Mouse (Mus musculus): ENCODE data around the gene Shq1.

The Shq1 gene

DNA sequence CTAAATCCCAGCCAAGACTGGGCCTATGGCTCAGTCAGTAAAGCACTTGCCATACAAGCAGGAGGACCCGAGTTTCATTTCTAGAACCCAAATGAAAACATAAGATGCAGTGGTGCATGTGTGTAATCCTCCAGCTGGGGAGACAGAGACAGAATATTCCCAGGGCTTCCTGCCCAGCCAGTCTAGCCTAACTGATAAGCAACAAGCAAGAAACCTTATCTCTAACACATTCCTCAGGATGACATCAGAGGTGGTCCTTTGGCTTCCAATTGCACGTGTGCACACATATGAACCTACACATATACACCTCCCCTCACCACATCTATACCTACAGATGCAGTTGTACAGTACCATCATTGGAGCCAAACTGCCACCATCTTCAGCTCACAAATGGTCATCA is 2.1 kb downstream of the Shq1 start:
- DNase-seq (ENCODE audit: low read depth, low spot score): no peak

GRCm38 (mm10) chr6:100667644-100668043 is 3.3 kb downstream of the Shq1 start:
- DNase-seq (ENCODE audit: low read depth, low spot score): no peak

- DNase-seq (ENCODE audit: low read depth, low spot score): no peak
These were observed 8.7 kb downstream of the Shq1 start for GRCm38 (mm10) chr6:100662224-100662623.

- DNase-seq (ENCODE audit: low read depth, low spot score): no peak
These were observed 10.6 kb downstream of the Shq1 start for GRCm38 (mm10) chr6:100660395-100660794.

- DNase-seq (ENCODE audit: low read depth, low spot score): no peak
These were observed 18.4 kb downstream of the Shq1 start for GRCm38 (mm10) chr6:100652535-100652934.

GRCm38 (mm10) chr6:100647196-100647595 is 23.8 kb downstream of the Shq1 start:
- no peak for DNase-seq (ENCODE audit: low read depth, low spot score)

DNA sequence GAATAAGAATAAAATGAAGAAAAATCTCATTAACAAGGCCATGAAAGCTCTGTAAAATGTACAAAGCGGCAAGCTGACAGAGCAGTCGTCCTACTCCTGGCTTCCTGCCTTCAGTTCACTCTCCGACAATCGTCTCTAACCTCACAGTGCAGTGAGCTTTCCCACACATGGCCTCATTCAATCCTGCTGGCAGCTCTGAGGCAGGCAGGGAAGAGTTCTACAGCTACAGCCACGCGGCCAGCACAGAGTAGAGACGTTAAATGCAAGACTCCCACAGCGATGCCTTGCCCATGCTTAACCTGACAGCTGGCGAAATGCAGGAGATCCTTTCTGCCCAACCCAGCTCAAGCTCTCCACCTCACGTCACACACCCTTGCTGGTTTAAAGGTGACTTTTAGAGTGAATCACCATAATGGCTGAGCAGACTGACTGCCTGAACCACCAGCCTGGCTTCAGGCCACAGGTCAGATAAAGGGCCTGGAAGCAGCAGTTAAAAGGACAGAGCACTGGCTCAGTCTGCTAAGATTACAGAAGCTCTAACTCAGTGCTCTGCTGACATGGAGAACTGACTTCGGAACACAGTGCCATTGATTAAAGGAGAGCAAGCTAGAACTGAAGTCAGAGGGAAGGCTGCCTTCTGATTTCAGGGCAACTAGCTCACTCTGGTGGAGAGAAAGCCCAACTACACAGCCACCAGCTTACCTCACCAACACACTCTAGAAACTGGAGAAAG is 25.3 kb downstream of the Shq1 start:
- peak; percentile 37 for DNase-seq (ENCODE audit: low read depth, low spot score)

DNA sequence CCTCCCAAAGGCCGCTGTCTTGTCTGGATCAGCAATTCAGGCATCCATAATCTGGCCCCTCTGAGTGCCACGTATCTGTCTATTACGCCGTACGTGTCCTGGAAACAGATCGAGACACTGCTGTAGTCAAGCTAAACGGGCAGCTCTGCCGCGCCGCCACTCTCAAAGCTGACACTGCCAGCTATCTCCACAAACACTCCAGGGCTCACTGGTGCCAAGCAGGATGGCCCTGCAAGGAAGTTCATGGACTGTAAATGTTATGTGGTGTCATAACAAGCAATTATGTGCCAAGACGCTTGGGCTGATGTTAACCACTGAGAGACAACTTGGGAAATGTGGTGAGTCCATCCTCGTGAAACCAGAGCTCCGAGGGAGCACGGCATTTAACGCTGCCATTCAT is 26.3 kb downstream of the Shq1 start:
- DNase-seq (ENCODE audit: low read depth, low spot score): no peak

DNA sequence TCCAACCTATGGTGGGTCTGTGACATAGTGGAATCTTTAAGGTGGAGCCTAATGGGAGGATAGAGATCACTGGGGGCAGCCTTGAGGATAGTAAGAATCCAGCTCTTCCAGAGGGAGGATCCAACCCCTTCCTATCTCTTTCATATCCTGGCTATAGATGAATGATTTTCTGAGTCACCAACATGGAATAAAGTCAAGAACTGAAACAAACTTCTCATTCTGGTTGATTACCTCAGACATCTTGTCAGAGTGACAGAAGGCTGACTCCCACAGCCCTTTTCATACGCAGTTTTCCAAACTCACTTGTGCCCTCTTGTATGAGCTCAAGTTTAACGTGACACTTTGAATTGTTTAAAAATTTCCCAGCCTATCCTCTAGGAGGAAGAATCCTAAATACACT is 28.2 kb downstream of the Shq1 start:
- DNase-seq (ENCODE audit: low read depth, low spot score): no peak

- no peak for DNase-seq (ENCODE audit: low read depth, low spot score)
These were observed 30.4 kb downstream of the Shq1 start for GRCm38 (mm10) chr6:100640591-100640990.

DNA sequence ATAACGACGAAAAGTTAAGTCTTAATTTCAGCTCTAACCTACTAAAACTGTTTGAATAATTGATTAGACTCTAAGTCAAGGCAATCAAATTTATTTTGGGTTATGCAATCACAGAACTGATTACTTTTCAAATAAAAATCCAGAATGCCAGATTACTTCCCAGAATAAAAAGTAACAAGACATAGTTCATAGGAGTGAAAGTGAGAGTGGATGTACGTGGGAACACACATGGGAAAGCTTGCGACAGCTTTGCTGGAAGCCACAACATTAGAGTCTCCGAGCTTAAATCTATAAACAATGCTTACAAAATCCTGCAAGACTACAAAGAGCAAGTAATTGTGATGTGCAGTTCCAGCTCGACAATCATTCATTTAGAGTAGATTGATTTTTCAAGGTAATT is 41.9 kb downstream of the Shq1 start:
- DNase-seq (ENCODE audit: low read depth, low spot score): no peak

DNA sequence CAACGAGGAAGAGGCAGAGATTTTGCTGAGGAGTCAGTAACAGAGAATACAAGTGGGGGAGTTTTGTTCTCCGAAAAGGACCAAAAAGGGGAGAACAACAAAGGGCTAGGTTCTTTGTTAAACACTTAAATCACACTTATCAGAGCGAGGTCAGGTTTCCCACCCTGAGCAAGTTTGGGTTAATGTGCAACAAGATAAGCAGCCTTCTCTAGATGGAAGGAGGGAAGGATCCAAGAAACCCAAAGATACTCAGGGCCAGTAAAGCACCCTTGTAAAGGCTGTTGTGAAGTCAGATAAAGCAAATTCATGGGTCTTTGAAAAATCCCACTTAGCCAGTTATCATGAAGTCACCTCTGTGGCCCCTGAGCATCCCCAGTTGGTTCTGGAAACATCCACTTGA is 42.7 kb downstream of the Shq1 start:
- no peak for DNase-seq (ENCODE audit: low read depth, low spot score)

DNA sequence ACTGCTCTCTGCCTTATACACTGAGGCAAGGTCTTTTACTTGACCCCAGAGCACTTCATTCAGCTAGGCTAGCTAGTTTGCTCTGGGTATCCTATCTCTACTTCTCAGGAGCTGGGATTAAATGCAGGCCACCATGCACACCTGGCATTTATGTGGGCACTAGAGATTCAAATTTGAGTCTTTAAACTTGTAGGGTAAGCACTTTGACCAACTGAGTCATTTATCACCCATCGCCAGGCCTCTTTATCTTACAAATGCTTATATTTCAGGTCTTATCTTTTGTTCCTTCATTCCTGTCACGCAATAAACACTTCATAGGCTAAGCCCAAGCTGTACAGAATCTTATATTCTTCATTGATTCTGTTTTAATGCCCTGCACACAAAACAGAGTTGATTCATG is 47.0 kb downstream of the Shq1 start:
- no peak for DNase-seq (ENCODE audit: low read depth, low spot score)

DNA sequence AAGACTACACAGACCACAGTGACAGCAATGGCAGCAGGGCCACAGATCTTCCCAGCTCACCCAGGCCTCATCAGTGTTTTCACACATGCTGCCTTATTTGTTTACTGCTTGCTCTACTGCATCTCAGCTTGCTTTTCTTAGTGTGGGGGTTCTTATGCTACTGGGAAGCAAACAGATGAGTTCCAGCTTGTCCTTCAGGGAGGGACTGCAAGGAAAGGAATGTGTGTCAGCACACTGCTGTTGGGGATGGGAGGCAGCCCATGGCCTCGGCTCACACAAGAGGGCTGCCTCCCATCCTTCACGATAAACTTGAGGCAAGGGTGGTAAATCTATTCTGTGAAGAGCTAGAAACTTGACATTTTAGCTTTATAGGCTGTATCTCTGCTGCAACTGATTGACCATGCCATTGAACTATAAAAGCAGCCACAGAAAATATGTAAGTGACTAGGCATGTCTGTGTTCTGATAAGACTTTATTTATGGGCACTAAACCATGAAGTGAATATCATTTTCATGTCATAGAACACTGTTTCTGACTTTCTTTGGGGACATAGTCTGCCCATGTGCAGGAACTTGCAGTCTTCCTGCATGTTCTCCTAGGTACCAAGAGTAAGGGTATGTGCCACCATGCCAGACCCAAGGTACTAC is 48.0 kb downstream of the Shq1 start:
- no peak for DNase-seq (ENCODE audit: low read depth, low spot score)

DNA sequence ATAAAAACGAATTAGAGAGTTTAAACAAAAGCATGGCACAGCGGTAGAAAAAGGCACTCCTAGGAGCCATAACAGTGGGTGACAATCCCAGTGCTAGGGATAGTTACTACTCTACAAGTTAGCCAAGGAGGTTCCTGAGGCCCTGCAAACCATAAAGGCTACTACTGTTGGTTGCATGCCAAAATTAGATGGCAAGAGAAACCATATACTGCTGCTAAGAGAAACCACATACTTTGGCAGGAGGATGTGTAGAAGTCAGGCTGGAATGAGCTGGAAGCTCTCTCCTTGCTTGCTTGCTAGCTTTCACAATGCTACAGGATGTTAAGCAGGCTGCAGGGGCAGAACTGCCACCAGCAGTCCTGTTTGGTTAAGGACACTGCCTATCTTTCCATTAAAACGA is 50.5 kb downstream of the Shq1 start:
- DNase-seq (ENCODE audit: low read depth, low spot score): no peak

DNA sequence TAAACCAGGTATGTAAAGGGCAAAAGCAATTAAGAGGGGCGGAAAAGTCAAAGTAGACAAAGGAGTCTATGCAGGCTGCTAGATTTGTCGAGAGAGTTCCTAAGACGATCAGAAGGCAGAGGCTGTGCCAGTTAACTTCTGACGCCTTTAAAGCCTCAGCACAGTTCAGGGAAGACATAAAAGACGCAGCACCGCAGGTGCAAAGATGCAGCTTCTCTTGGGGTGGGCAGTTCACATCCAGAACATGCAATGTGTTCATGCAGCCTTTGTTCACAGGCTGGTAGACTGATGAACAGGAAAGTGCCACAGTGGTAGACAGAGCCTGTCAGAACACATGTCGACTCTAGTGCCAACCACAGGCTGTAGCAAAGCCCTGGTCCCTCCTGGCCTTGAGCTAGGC is 51.6 kb downstream of the Shq1 start:
- DNase-seq (ENCODE audit: low read depth, low spot score): no peak

DNA sequence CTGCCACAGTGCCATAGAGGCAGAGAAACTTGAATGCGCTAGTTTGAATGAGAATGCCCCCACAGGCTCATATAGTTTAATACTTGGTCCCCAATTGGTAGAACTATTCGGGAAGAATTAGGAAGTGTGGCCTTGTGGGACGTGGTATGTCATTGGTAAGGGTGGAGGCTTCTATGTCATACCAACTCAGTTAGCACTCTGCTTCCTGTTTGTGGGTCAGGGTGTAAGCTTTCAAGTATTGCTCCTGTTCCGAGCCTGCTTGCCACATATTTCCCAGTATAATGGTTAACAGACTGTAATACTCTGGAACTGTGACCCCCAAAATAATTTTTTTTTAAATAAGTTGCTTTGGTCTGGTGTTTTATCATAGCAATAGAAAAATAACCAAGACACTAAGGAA is 54.8 kb downstream of the Shq1 start:
- no peak for DNase-seq (ENCODE audit: low read depth, low spot score)

DNA sequence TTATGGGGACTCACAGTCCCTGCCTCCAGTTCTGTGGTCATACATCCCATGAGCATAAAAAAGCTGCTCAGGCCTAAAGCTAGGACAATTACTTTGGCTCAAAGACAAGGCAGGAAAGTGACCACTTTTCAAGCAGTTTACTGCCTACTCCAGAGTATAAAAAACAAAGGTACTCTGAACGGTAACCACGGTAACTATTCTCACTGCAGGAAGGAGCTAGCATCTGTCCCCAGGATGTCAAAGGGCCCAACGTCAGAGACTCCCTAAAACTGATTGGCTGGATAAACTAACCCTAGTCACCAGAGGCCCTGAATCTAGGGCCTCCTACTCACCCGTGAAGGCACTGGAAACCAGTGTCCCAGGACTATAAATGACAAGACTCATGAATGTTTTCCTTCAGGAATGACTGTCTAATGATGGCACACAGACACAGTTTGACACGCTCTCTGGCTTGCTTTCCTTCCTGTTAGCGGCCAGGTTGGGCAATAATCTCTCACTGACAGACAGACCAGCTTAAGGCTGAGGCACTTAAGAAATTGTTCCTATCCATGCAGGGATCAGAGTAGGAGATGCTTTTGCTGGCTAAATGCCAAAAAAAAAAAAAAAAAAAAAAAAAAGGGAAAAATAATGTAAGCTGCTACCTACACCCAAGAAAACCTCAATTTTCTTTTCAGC is 57.2 kb downstream of the Shq1 start:
- no peak for DNase-seq (ENCODE audit: low read depth, low spot score)

GRCm38 (mm10) chr6:100610897-100611575 is 59.9 kb downstream of the Shq1 start:
- DNase-seq (ENCODE audit: low read depth, low spot score): no peak

DNA sequence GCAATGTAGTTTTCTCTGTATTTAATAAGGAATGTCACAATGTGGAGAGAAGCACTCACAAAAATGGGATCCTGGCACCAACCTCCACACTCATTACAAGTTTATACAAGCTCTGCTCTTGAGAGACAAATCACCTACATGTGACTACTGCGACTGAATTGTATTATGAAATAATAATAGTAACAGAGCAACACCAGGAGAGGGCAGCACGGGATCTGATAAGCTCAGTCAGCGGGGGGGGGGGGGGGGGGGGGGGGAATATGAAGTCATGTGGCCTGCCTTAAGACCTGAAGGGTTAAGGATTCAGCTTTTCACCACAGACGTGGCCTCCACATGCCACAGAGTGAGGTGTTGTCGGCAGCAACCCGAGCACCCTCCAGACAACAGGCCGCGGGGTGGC is 60.8 kb downstream of the Shq1 start:
- DNase-seq (ENCODE audit: low read depth, low spot score): no peak

- no peak for DNase-seq (ENCODE audit: low read depth, low spot score)
These were observed 61.7 kb downstream of the Shq1 start for GRCm38 (mm10) chr6:100609256-100609655.

- DNase-seq (ENCODE audit: low read depth, low spot score): no peak
These were observed 62.5 kb downstream of the Shq1 start for GRCm38 (mm10) chr6:100608429-100608828.
